Mouse (Mus musculus): ENCODE data around the gene Ephb2. TPM values are rescaled to one million over a fixed set of nuclear protein-coding genes. Genes with fewer than 3 reads are reported as not detected.
A peak's percentile ranks its signal among the peaks of the same experiment; 100 is the strongest.

Ephb2 gene
- total RNA-seq, 1 experiment from 2014 or later, result 17.8 TPM

GRCm38 (mm10) chr4:136699084-136699450 is 136.7 kb downstream of the Ephb2 start:
- DNase-seq, result no peak

DNA sequence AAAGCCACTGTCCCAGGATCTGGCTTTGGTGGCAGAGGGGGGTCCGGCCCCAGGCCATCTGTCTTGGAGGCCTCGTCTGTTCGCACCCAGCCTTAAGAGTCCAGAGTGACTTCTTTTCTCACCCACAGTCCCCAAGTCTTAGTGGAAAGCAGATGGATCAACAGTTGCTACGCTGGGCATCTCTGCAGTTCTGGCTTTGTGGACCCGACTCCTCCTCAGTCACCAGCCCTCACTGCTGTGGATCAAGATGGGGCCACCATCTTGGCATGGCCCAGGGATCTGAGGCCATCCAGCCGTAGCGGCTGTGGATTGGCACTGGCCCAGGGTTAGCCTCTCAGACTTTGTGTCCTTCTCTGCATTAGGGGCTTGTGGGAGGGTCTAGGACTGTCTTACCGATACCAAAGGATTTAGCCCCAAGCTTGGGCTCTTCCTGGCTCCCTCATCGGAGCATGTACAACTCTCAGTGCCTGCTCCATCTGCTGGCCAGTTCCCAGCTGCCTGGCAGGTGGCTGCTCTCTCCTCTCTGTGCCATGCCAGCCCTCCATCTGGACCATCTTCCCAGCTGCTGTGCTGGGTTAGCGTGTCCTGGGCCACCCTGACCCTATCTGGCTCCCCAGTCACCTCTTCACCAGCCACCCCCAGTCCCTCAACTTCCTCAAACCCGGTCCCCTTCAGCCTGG is 137.2 kb downstream of the Ephb2 start:
- no peak for DNase-seq

DNA sequence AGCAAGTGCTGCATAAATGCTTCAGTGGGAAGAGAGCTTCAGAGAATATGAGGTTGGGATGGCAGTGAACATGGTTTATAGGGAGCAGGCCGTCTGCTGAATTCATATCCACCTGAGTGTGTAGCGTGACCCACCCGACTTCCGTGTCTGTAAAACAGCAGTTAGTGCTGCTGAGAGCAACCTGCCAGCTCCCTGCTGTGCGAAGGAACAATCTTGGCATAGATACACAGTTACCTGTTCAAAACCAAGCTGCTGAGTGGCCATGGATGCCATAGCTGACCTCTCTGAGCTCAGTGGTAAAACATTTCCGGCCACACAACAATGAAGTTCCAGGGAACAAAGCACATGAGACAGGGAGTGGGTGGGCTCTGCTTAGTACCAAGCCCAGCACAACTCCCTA is 138.5 kb downstream of the Ephb2 start:
- DNase-seq, result no peak

- peak; percentile 65 for DNase-seq
Measured at GRCm38 (mm10) chr4:136696381-136696925, 139.3 kb downstream of the Ephb2 start.

DNA sequence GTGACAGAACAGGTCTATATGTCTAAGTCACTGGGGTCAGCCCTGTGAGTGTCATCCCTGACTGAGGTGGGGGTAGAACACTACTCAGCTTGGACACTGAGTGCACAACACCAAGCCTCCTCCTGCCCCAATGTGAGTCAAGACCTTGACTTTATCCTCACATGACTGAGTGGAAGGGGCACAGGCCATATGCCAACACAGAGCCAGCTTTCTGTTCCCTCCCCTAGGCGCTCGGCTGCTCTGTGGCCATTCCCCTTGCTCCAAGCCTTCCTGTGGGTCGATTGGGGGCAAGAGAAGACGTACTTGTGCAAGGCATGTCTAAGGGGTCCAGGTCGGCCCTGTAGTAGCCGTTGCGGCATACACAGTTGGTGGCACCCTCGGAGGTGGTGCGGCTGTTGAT is 140.1 kb downstream of the Ephb2 start:
- peak; percentile 40 for DNase-seq

DNA sequence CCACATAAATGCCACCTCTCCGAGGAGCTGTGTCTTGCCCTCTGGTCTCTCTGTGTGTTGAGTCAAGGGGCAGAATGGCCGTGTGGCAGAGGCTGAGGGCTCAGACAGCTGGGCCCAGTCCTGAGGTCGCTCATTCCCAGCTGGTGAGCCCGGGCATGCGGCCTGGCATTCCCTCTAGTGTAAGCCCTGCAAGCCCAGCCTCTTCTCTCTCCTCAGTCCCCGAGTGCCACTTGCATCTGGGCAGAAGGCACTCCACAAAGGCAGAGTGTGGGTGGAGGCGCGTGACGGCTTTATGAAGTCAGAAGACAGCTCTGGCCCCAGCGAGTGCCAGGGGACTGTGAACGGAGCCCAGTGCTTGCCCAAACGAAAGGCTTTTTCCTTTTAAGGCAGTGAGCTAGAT is 145.8 kb downstream of the Ephb2 start:
- DNase-seq, result no peak

DNA sequence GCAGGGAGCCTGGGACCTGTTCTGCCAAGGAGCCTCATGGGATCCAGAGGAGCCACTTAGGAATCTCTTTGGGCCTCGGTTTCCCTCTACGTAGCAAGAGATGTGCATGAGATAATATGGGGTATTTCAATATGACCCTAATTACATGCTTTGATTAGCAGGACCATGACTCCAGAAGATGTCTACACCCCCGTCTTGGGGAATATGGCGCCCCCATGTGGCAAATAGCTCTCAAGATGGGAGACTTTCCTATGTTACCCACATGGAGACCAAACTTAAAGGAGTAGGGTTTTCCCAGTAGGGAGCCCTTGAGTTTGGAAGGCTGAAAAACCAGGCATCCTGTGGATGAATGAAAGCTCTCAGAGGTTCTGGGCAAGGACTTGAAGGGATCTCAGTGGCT is 147.7 kb downstream of the Ephb2 start:
- no peak for DNase-seq

DNA sequence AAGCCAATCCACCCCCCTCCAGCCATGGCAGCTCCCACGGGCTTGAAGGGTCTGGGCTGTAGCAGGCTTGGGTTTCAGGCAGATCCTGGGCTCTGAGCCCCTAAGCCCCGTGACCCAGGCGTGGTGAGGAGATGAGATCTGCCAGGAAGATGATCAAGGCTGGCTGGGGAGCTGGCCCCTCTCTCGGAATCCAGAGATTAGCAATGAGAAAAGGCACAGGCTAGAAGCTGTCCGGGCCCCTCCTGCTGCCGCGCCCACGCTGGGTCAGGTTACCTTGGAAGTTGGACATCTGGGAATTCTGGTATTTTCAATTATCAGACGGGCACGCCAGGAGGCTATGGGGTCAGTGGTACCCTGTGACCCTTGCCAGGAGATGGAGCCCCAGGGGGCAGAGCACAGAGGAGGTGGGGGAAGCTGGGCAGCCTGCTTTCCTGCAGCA is 150.3 kb downstream of the Ephb2 start:
- no peak for DNase-seq

DNA sequence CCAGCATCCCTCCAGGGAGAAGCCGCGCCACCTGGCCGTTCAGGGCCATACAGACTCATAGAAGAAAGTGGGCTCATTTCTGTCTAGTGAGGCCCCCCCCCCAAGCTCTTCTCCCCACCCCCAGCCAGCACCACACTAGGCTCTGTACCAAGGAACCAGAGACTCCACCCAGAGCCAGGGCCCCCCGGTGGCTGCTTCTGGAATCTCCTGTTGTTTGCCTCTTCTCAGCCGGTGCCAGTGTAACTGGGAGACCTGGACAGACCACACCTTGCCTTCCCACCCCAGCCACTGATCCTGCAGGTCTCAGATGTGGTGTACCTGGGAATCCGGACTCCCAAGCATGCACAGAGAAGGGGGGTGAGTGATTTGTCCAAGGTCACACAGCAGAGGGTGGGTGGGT is 151.3 kb downstream of the Ephb2 start:
- no peak for DNase-seq

GRCm38 (mm10) chr4:136680641-136681040 is 155.1 kb downstream of the Ephb2 start:
- no peak for DNase-seq

DNA sequence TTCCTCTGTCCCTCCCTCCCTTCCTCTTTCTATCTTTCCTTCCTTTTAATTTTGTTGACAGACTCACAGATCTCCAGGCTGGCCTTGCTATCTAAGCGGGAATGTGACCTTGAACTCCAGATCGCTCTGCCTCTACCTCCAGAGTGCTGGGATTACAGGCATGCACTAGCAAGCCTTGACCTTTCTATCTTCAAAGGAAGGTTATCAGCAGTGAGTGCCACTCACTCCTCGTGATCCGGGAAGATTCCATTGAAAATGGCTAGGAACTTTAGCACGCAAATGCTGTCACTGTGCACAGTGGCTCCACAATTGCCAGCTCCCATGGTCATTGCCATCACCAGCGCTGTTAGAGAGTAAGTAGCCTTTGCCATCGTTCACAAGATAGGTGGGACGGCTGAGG is 156.6 kb downstream of the Ephb2 start:
- DNase-seq, result no peak

- peak; percentile 86 for DNase-seq
Measured at GRCm38 (mm10) chr4:136678480-136678879, 157.3 kb downstream of the Ephb2 start.

- no peak for DNase-seq
Measured at GRCm38 (mm10) chr4:136675439-136675838, 160.3 kb downstream of the Ephb2 start.

DNA sequence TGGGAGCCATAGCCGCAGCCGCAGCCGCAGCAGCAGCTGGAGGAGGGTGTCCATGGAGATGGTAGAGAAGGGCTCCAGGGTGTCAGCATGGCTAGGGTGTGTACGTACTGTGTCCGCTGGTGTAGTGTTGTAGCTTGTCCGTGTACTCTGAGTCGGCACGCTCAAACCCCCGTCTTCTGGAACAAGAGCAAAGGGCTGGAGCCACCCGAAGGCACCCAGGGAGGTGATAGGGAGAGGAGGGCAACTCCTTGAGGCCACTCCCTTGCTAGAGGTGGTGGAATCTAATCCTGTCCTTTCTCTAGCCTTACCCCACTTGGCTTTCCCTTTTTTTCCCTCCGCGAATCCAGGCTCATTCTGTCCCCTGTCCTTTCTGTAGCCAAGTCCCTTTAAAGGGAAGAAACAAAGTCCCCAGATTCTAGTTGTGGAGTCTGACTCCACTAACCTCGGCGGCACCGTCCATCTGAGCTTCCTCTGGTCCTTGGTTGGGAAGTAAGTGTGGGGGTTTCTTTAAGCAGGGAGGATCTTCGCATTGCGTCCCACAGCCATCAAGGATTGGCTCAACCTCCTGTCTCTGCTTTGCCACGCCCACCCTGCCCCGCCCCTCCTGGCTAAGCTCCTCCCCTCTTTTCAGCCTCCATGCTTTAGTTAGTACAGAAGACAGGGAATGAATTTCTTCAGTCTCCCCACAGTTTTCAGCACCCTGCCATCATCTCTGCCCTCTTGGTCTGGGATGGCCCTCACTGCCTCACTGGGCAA is 163.3 kb downstream of the Ephb2 start:
- DNase-seq, result no peak

DNA sequence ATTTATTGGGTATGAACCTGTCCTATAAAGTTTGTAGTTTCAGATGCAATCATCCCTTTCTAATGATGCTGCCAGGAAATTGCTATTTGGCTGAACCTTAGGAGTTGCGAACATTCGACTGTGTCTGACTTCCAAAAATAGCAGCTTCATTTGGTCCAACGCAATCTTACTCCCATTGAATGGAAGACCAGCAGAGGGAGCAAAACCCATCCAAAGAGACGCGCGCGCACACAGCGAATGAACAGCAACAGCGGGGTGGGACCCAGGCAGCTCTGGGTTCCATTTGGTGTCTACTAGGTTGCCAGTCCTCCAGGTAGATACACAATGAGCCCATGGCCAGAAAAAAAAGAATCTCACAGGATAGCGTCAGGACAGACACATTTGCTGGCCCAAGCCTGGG is 168.0 kb downstream of the Ephb2 start:
- DNase-seq, result no peak

DNA sequence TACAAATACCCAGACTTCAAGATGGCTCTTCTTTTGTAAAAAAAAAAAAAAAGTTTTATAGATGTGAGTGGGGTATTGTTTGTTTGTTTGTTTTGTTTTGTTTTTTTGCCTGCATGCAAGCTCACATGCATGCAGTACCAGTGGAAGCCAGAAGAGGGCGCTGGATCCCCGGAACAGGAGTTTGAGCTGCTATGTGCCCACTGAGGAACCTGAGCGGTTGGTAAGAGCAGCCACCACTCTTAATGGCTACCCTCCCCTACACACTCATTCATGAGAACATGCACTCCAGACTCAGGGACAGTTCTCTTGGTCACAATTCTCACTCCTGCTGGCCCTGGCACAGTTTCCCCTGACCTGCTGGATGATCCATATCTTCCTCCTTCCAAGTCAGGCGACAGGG is 169.8 kb downstream of the Ephb2 start:
- DNase-seq, result no peak

- DNase-seq, result no peak
Measured at GRCm38 (mm10) chr4:136665068-136665467, 170.7 kb downstream of the Ephb2 start.

DNA sequence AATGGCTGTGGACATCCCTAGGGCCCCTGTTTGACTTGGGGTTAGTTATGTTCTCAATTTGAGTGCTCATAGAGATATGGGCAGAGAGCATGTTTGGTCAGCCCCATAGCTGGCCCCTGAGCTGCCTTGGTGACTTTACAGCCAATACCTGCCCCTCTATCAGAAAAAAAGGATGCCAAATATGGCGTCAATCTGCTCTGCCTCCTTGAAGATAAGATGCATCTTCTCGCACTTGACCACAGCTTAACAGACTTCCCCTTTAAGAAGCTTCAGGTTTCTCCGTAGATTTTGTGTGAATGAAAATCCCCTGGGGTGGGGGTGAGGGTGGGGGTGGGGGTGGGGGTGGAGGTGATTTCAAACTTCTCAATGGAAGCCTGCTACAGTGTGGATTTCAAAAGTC is 177.9 kb downstream of the Ephb2 start:
- DNase-seq, result no peak

DNA sequence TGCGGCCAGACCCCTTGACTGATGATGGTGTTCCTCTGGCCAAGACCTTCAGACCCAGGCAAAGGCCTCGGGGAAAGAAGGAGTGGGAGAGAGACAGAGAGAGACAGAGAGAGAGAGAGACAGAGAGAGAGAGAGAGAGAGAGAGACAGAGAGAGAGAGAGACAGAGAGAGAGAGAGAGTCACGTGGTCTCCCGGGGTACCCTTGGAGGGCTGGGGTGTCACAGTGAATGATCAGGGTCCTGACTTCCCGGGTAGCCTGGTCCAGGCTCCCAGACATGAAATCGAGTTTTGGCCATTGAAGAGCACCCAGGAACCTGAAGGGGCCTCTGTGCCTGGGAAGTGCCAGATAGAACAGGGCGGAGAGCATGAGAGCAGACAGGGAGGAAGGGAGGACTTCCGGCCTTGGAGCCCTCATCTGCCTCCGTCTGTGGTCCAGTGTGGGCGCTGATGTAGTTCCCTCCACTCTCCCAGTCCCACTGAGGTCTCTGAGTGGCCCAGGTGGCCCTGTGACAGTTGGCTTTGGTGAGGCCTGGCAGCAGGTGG is 182.0 kb downstream of the Ephb2 start:
- no peak for DNase-seq

GRCm38 (mm10) chr4:136653019-136653418 is 182.8 kb downstream of the Ephb2 start:
- DNase-seq, result no peak

DNA sequence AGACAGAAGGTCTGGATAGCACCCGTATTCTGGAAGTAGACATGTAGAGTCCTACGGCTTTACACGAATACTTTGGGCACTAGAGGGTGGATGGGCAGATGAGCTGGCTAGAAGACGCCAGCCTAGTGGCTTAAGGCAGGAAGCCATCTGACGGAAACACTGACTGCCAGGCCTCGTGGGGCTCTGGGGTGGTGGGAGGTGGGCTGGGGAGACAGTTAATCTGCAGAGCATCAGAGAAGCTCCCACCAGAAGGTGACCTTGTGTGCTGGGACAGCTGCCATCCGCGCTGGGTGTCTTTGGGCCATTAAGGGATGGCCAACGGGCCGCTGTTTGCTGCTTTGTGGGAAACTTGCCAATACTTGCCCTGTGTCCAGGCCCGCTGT is 183.3 kb downstream of the Ephb2 start:
- DNase-seq, result no peak

GRCm38 (mm10) chr4:136651882-136652527 is 183.8 kb downstream of the Ephb2 start:
- DNase-seq, result no peak

GRCm38 (mm10) chr4:136651357-136651811 is 184.4 kb downstream of the Ephb2 start:
- DNase-seq, result peak; percentile 22

All from adrenal gland, postnatal 25 days (tissue).